Mouse (Mus musculus) hematopoietic stem cell, adult 5-6 weeks (primary cell): ENCODE measurements around the gene Ascl3. TPM values are rescaled to one million over a fixed set of nuclear protein-coding genes. Genes with fewer than 3 reads are reported as not detected.

Experiments used
- ATAC-seq, 2 experiments: fragments of 125-278 bp in 1 of 2; replicated peaks in 1 of 2; 2 replicates each; pipeline ENCODE4 v1.8.0; 2016 to 2017; ENCODE audit warnings: inconsistent platforms in 2 of 2, mild to moderate bottlenecking in 2 of 2, moderate number of reproducible peaks in 2 of 2, low read depth in 1 of 2, moderate TSS enrichment in 1 of 2; ENCODE audit not compliant: low FRiP score in 2 of 2, poor library complexity in 2 of 2, severe bottlenecking in 2 of 2, insufficient read depth in 1 of 2, low TSS enrichment in 1 of 2
- total RNA-seq: library from RNA; stranded (forward); fragments of 172-1452, 232-1000 nt; gene quantifications from 2 replicates; pipeline ENCODE4 v1.2.3, GENCODE M21; 2017

Gene Ascl3
- total RNA-seq, 1 experiment from 2014 or later = not detected

- no peak for ATAC-seq
These were observed 8.9 kb downstream of the Ascl3 start for GRCm38 (mm10) chr7:109722618-109723017.

GRCm38 (mm10) chr7:109719286-109719685 lies 12.2 kb downstream of the Ascl3 start:
- ATAC-seq = no peak; a peak in 1 of 4 replicates

GRCm38 (mm10) chr7:109713434-109713982 lies 18.0 kb downstream of the Ascl3 start:
- ATAC-seq = no peak

GRCm38 (mm10) chr7:109712198-109712597 lies 19.3 kb downstream of the Ascl3 start:
- no peak for ATAC-seq

GRCm38 (mm10) chr7:109710069-109710468 lies 21.5 kb downstream of the Ascl3 start:
- ATAC-seq = no peak

GRCm38 (mm10) chr7:109708961-109709382 lies 22.6 kb downstream of the Ascl3 start:
- ATAC-seq = no peak

GRCm38 (mm10) chr7:109707023-109707785 lies 24.3 kb downstream of the Ascl3 start:
- peak in 1 of 2 experiments; percentile 57; a peak in 2 of 4 replicates for ATAC-seq

GRCm38 (mm10) chr7:109704461-109704860 lies 27.1 kb downstream of the Ascl3 start:
- ATAC-seq = no peak

- no peak for ATAC-seq
These were observed 27.5 kb downstream of the Ascl3 start for GRCm38 (mm10) chr7:109704016-109704377.

GRCm38 (mm10) chr7:109703190-109704015 lies 28.1 kb downstream of the Ascl3 start, which contains the start of the genes St5 and Akip1:
Gene St5, minus strand, starts transcription at chr7:109703605.
Gene Akip1, plus strand, starts transcription at chr7:109703690.
- peak; percentile 90 to 94 for ATAC-seq

- ATAC-seq = no peak
These were observed 28.8 kb downstream of the Ascl3 start for GRCm38 (mm10) chr7:109702721-109703120.

- ATAC-seq = no peak
These were observed 31.3 kb downstream of the Ascl3 start for GRCm38 (mm10) chr7:109700213-109700612.

- ATAC-seq = no peak
These were observed 36.2 kb downstream of the Ascl3 start for GRCm38 (mm10) chr7:109695339-109695726.

GRCm38 (mm10) chr7:109694576-109695338 lies 36.8 kb downstream of the Ascl3 start:
- ATAC-seq = no peak

GRCm38 (mm10) chr7:109690961-109691360 lies 40.6 kb downstream of the Ascl3 start:
- no peak for ATAC-seq

- ATAC-seq = no peak
These were observed 41.4 kb downstream of the Ascl3 start for GRCm38 (mm10) chr7:109690101-109690500.

GRCm38 (mm10) chr7:109686585-109687128 lies 44.9 kb downstream of the Ascl3 start:
- ATAC-seq = no peak
